Mouse (Mus musculus) embryonic fibroblast, embryonic 13.5 days (primary cell): ENCODE measurements at regions not wholly inside any gene's neighbourhood (a gene's known extent, or its start where the extent isn't known, plus 50 kb on each side); places are given as distances from the start of the nearest gene placed in this dataset.
A peak's percentile ranks its signal among the peaks of the same experiment; 100 is the strongest.

ENCODE experiments used
- H3K27ac ChIP-seq: 2 replicates; pipeline ENCODE4 v1.5.1; 2012; ENCODE audit warnings: low read length, control low read depth, inconsistent platforms; ENCODE audit not compliant: insufficient read depth
- H3K4me1 ChIP-seq: 2 replicates; pipeline ENCODE4 v1.6.1; 2011; ENCODE audit warnings: low read length; ENCODE audit not compliant: control insufficient read depth, insufficient read depth
- H3K4me3 ChIP-seq: 2 replicates; pipeline ENCODE4 v1.5.1; 2011; ENCODE audit warnings: mild to moderate bottlenecking, control low read depth, low read length; ENCODE audit not compliant: insufficient read depth
- CTCF ChIP-seq: IDR thresholded peaks from 2 replicates; pipeline ENCODE4 v1.5.1; 2011; ENCODE audit warnings: mild to moderate bottlenecking, control low read depth, low read length, moderate library complexity, borderline replicate concordance; ENCODE audit not compliant: insufficient read depth
- POLR2A ChIP-seq: IDR thresholded peaks from 2 replicates; pipeline ENCODE4 v1.6.1; 2011; ENCODE audit warnings: low read depth, mild to moderate bottlenecking, control low read depth, low read length, moderate library complexity

GRCm38 (mm10) chr10:9047341-9047740, 161.5 kb upstream of the Sash1 start:
- Histone ChIP-seq H3K4me3 (no peak overlapping the region), H3K4me1 (no peaks in the 10 kb centered on the region), H3K27ac (no peak overlapping the region)
- TF ChIP-seq POLR2A (no peak), CTCF (no peak)

- Histone ChIP-seq H3K4me3 (no peak overlapping the region), H3K27ac (no peak overlapping the region), H3K4me1 (no peaks in the 10 kb centered on the region)
- TF ChIP-seq POLR2A (no peak), CTCF (no peak)
Observed at GRCm38 (mm10) chr10:9044746-9045370, 159.0 kb upstream of the Sash1 start.

- Histone ChIP-seq H3K27ac (no peak overlapping the region), H3K4me3 (no peak overlapping the region), H3K4me1 (no peaks in the 10 kb centered on the region)
- no peak for TF ChIP-seq CTCF
- TF ChIP-seq POLR2A, result no peak
Observed at GRCm38 (mm10) chr10:9043507-9043906, 157.6 kb upstream of the Sash1 start.

GRCm38 (mm10) chr10:9030486-9030885, 144.6 kb upstream of the Sash1 start:
- no peak overlapping the region for H3K27ac ChIP-seq
- TF ChIP-seq POLR2A (no peak), CTCF (no peak)
- no peaks in the 10 kb centered on the region for H3K4me1 ChIP-seq
- no peak overlapping the region for H3K4me3 ChIP-seq

- TF ChIP-seq POLR2A (no peak), CTCF (no peak)
- Histone ChIP-seq H3K27ac (no peak overlapping the region), H3K4me3 (no peak overlapping the region), H3K4me1 (no peaks in the 10 kb centered on the region)
Observed at GRCm38 (mm10) chr10:9029506-9029905, 143.6 kb upstream of the Sash1 start.

GRCm38 (mm10) chr10:9027070-9027807, 141.4 kb upstream of the Sash1 start:
- Histone ChIP-seq H3K27ac (no peak overlapping the region), H3K4me1 (no peaks in the 10 kb centered on the region), H3K4me3 (no peak overlapping the region)
- TF ChIP-seq POLR2A (no peak), CTCF (no peak)

- TF ChIP-seq POLR2A, result no peak
- TF ChIP-seq CTCF, result no peak
- peak overlapping the region; percentile 66 for H3K27ac ChIP-seq
- no peak overlapping the region for H3K4me3 ChIP-seq
- no peaks in the 10 kb centered on the region; the same call in 1 of the 2 replicates for H3K4me1 ChIP-seq
Observed at GRCm38 (mm10) chr10:9014810-9015505, 129.1 kb upstream of the Sash1 start.

GRCm38 (mm10) chr10:9013549-9013925, 127.7 kb upstream of the Sash1 start:
- no peak for TF ChIP-seq POLR2A
- no peak for TF ChIP-seq CTCF
- Histone ChIP-seq H3K27ac (peak overlapping the region; percentile 66), H3K4me3 (no peak overlapping the region), H3K4me1 (no peaks in the 10 kb centered on the region; the same call in 1 of the 2 replicates)

GRCm38 (mm10) chr10:9012829-9013548, 127.1 kb upstream of the Sash1 start:
- Histone ChIP-seq H3K4me3 (no peak overlapping the region), H3K27ac (no peak overlapping the region), H3K4me1 (no peaks in the 10 kb centered on the region; the same call in 1 of the 2 replicates)
- TF ChIP-seq POLR2A (no peak), CTCF (peak; percentile 47; the same call in 1 of the 2 replicates)
